Mouse (Mus musculus): ENCODE measurements around the gene Sphkap.

- no peak for TF ChIP-seq CTCF (IDR thresholded peaks at IDR 0.05; ENCODE audit: control insufficient read depth, insufficient read depth, low read length)
- no peak for TF ChIP-seq POLR2A (IDR thresholded peaks at IDR 0.05; ENCODE audit: borderline replicate concordance, control insufficient read depth, low read depth, low read length)
Observed at GRCm38 (mm10) chr1:83224423-83224960, 183.5 kb downstream of the Sphkap start.
